Mouse (Mus musculus): ENCODE measurements around the gene Ptpn21.

GRCm38 (mm10) chr12:98656873-98657272 lies 80.3 kb downstream of the Ptpn21 start:
- TF ChIP-seq HCFC1 (IDR thresholded peaks at IDR 0.05; ENCODE audit: borderline replicate concordance, insufficient read depth, low read length): no peak
- TF ChIP-seq ZC3H11A (IDR thresholded peaks at IDR 0.05; ENCODE audit: borderline replicate concordance, low read depth, low read length): no peak
- no peak for TF ChIP-seq CHD2 (IDR thresholded peaks at IDR 0.05; ENCODE audit: low read depth, low read length)
- no peak for TF ChIP-seq MAFK (IDR thresholded peaks at IDR 0.05; ENCODE audit: insufficient read depth, low read depth, low read length)
- no peak for TF ChIP-seq ZNF384 (IDR thresholded peaks at IDR 0.05; ENCODE audit: low read depth, low read length)
